Mouse (Mus musculus): ENCODE results near the gene Thnsl1. TPM values are rescaled to one million over a fixed set of nuclear protein-coding genes. Genes with fewer than 3 reads are reported as not detected.

Gene Thnsl1
- polyA plus RNA-seq, 1 experiment from 2014 or later: 7.0 TPM

GRCm38 (mm10) chr2:21244986-21245385 is 39.5 kb downstream of the Thnsl1 start:
- H3K27me3 ChIP-seq: no peaks in the 10 kb centered on the region
- ATAC-seq (ENCODE audit: borderline replicate concordance, extremely low read depth, low FRiP score, low TSS enrichment): no peak
- no peaks in the 10 kb centered on the region for H3K36me3 ChIP-seq
- H3K27ac ChIP-seq: no peak overlapping the region
- H3K4me1 ChIP-seq: no peaks in the 10 kb centered on the region
- no peak overlapping the region for H3K4me3 ChIP-seq
- H3K4me2 ChIP-seq: no peak overlapping the region
- H3K9me3 ChIP-seq: no peaks in the 10 kb centered on the region
- H3K9ac ChIP-seq: no peak overlapping the region
- WGBS: 36% methylated on average over 4 of the region's 4 CpGs

GRCm38 (mm10) chr2:21245477-21246102 is 40.1 kb downstream of the Thnsl1 start:
- 58% methylated on average over 2 of the region's 2 CpGs for WGBS
- Histone ChIP-seq H3K27ac (no peak overlapping the region), H3K4me1 (no peaks in the 10 kb centered on the region), H3K4me2 (no peak overlapping the region), H3K9me3 (no peaks in the 10 kb centered on the region), H3K4me3 (no peak overlapping the region), H3K27me3 (no peaks in the 10 kb centered on the region), H3K36me3 (no peaks in the 10 kb centered on the region), H3K9ac (no peak overlapping the region)
- no peak; the same call in 1 of the 2 replicates for ATAC-seq (ENCODE audit: borderline replicate concordance, extremely low read depth, low FRiP score, low TSS enrichment)

GRCm38 (mm10) chr2:21253644-21254043 is 48.1 kb downstream of the Thnsl1 start:
- Histone ChIP-seq H3K9ac (no peak overlapping the region), H3K36me3 (no peaks in the 10 kb centered on the region), H3K27ac (no peak overlapping the region), H3K27me3 (no peaks in the 10 kb centered on the region), H3K4me1 (peaks cover under 1% of the 10 kb centered on the region; the same call in 1 of the 2 replicates), H3K4me2 (no peak overlapping the region), H3K9me3 (no peaks in the 10 kb centered on the region), H3K4me3 (no peak overlapping the region)
- no peak for ATAC-seq (ENCODE audit: borderline replicate concordance, extremely low read depth, low FRiP score, low TSS enrichment)
- 65% methylated on average over 3 of the region's 3 CpGs for WGBS

GRCm38 (mm10) chr2:21254308-21254707 is 48.8 kb downstream of the Thnsl1 start:
- Histone ChIP-seq H3K4me1 (peaks cover 4% of the 10 kb centered on the region; the same call in 1 of the 2 replicates), H3K4me3 (no peak overlapping the region), H3K36me3 (no peaks in the 10 kb centered on the region), H3K27ac (no peak overlapping the region), H3K9ac (no peak overlapping the region), H3K4me2 (no peak overlapping the region), H3K9me3 (no peaks in the 10 kb centered on the region), H3K27me3 (no peaks in the 10 kb centered on the region)
- no peak for ATAC-seq (ENCODE audit: borderline replicate concordance, extremely low read depth, low FRiP score, low TSS enrichment)

GRCm38 (mm10) chr2:21258281-21258680 is 52.8 kb downstream of the Thnsl1 start:
- no peak for ATAC-seq (ENCODE audit: borderline replicate concordance, extremely low read depth, low FRiP score, low TSS enrichment)
- no peaks in the 10 kb centered on the region for H3K36me3 ChIP-seq
- no peak overlapping the region for H3K9ac ChIP-seq
- WGBS: 69% methylated on average over 4 of the region's 4 CpGs
- H3K4me1 ChIP-seq: peaks cover 20% of the 10 kb centered on the region; the same call in 1 of the 2 replicates
- no peaks in the 10 kb centered on the region for H3K27me3 ChIP-seq
- no peak overlapping the region for H3K4me3 ChIP-seq
- no peak overlapping the region for H3K27ac ChIP-seq
- no peaks in the 10 kb centered on the region for H3K9me3 ChIP-seq
- no peak overlapping the region for H3K4me2 ChIP-seq

- WGBS: 17% methylated on average over 5 of the region's 5 CpGs
Measured at GRCm38 (mm10) chr2:21259081-21259480, 53.6 kb downstream of the Thnsl1 start.

GRCm38 (mm10) chr2:21260060-21260459 is 54.5 kb downstream of the Thnsl1 start:
- WGBS: 35% methylated on average over 4 of the region's 4 CpGs
- H3K4me2 ChIP-seq: no peak overlapping the region
- no peak for ATAC-seq (ENCODE audit: borderline replicate concordance, extremely low read depth, low FRiP score, low TSS enrichment)
- H3K9ac ChIP-seq: no peak overlapping the region
- peak overlapping the region; percentile 26; the same call in 1 of the 2 replicates for H3K27ac ChIP-seq
- no peaks in the 10 kb centered on the region for H3K27me3 ChIP-seq
- H3K36me3 ChIP-seq: no peaks in the 10 kb centered on the region
- H3K9me3 ChIP-seq: no peaks in the 10 kb centered on the region
- no peak overlapping the region for H3K4me3 ChIP-seq
- H3K4me1 ChIP-seq: peaks cover 21% of the 10 kb centered on the region; the same call in 1 of the 2 replicates

More at GRCm38 (mm10) chr2:21259081-21259480, 53.6 kb downstream of the Thnsl1 start:
- peak overlapping the region; percentile 16; the same call in 1 of the 2 replicates for H3K27ac ChIP-seq
- H3K4me2 ChIP-seq: no peak overlapping the region
- H3K4me1 ChIP-seq: peaks cover 21% of the 10 kb centered on the region; the same call in 1 of the 2 replicates
- H3K9me3 ChIP-seq: no peaks in the 10 kb centered on the region
- H3K4me3 ChIP-seq: no peak overlapping the region
- no peaks in the 10 kb centered on the region for H3K36me3 ChIP-seq
- 0 out of 2 replicates have a peak, but pooled peaks have one; percentile 49 for ATAC-seq (ENCODE audit: borderline replicate concordance, extremely low read depth, low FRiP score, low TSS enrichment)
- H3K27me3 ChIP-seq: no peaks in the 10 kb centered on the region
- no peak overlapping the region for H3K9ac ChIP-seq

GRCm38 (mm10) chr2:21261370-21262006 is 56.0 kb downstream of the Thnsl1 start:
- Histone ChIP-seq H3K4me3 (no peak overlapping the region), H3K4me1 (peaks cover 21% of the 10 kb centered on the region; the same call in 1 of the 2 replicates), H3K27me3 (no peaks in the 10 kb centered on the region), H3K27ac (no peak overlapping the region), H3K4me2 (no peak overlapping the region), H3K9me3 (no peaks in the 10 kb centered on the region), H3K9ac (no peak overlapping the region), H3K36me3 (no peaks in the 10 kb centered on the region)
- ATAC-seq (ENCODE audit: borderline replicate concordance, extremely low read depth, low FRiP score, low TSS enrichment): peak; percentile 79; the same call in 1 of the 2 replicates
- 19% methylated on average over 4 of the region's 4 CpGs for WGBS

- Histone ChIP-seq H3K27me3 (no peaks in the 10 kb centered on the region), H3K27ac (no peak overlapping the region), H3K36me3 (no peaks in the 10 kb centered on the region), H3K4me2 (no peak overlapping the region), H3K9ac (no peak overlapping the region), H3K9me3 (no peaks in the 10 kb centered on the region), H3K4me3 (no peak overlapping the region), H3K4me1 (peaks cover 17% of the 10 kb centered on the region; the same call in 1 of the 2 replicates)
- WGBS: 65% methylated on average over 4 of the region's 4 CpGs
- ATAC-seq (ENCODE audit: borderline replicate concordance, extremely low read depth, low FRiP score, low TSS enrichment): no peak
Measured at GRCm38 (mm10) chr2:21264031-21264430, 58.5 kb downstream of the Thnsl1 start.

Other genes with a start within 250 kb of the Thnsl1 start
- 11.8 and 13.7 TPM in 2 replicates for gene Arhgap21, start 236.8 kb upstream of the Thnsl1 start, polyA plus RNA-seq (2015; fragmentation: Nextera tagmentation; extraction: Ambion mirVana)
- gene Enkur, start 359 bp upstream of the Thnsl1 start, polyA plus RNA-seq (2015; fragmentation: Nextera tagmentation; extraction: Ambion mirVana): 2.9 and 3.0 TPM in 2 replicates
- 0.02 and 0.04 TPM in 2 replicates for gene Gpr158, start 161.8 kb downstream of the Thnsl1 start, polyA plus RNA-seq (2015; fragmentation: Nextera tagmentation; extraction: Ambion mirVana)

Data from lung, embryonic 15.5 days (tissue).